Mouse (Mus musculus): ENCODE measurements around the gene Fam216a. TPM values are rescaled to one million over a fixed set of nuclear protein-coding genes. Genes with fewer than 3 reads are reported as not detected.
"Not testable (repeated sequence)": the region's sequence is repeated elsewhere in the genome, so short reads cannot be mapped to it uniquely, and the experiment has no call there.

The Fam216a gene
- polyA plus RNA-seq, 2 experiments from 2014 or later = 6.9 to 7.4 TPM

DNA sequence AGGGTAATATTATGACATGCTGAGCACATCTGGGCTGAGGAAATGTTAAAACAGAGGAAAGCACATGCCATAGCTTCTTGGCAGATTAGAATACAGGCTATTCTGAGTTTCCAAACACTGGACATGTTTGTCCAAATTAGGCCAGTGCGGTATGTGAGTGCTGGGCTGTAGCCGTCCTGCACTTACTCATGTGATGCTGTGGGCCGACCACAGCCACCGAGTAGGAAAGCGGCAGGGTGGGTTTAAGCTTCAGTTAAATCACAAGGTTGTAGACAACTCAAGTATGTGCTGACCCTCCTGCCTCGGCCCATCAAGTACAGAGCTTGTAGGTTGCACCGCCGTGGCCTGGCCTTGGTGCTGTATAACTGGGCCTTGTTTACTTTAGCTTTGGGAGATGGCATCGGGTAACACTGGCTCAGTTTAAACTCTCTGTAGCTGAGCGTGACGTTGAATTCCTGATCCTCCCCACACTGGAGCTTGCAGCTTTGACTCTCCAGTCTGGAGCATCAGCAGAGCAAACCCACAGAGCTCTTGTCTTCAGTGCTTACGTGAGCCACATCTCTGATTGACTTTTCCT, 51.9 kb downstream of the Fam216a start:
- ATAC-seq = no peak

DNA sequence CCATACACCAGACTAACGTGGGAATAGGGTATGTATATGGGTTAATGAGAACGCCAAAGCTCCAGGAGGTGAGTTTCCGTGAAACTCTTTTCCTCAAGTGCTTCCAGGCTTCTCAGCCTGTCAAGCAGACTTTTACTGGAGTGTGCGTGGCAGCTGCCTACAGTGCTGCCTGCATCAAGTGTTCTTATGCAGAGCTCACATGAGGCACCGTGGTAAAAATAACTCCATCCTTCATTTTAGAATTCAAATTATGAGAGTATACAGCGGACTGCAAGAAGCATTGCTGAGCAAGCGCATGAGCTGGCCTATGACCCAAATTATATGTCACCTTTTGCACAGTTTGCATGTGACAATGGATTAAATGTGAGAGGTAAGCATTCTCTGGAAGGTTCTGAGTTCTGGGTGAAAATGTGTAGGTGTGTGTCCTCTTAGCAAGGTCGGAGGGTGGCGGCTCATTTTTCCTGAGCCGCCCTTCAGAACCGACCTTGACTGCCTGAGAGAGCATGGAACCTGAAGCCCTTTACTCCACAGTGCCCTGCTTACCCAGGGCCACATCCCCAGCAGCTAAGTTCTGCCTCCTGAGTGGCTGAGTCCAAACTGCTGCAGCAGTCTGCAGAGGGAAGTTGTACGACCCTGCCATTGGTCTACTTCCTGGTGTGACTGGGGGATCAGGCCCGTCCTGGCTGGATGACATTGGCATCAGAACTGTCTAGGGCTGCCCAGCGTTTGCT, 52.5 kb downstream of the Fam216a start:
- ATAC-seq = no peak

DNA sequence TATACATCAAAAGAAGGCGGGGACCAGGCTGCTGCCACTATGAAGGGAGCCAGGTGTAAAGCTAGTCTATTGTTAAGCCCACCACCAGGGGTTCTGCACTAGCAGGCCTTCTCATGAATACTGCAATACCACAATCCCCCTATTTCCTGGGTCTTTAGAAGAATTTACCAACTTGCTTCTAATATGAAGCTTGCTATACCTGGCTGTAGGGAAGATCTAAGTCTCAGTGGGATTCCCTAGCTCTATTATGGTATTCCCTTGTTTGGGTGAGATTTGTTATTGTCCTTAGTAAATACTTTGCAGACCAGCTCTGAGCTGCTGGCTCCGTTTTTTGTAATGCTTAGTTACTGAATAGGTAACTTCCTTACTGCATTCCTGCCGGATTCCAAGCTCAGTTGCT, 53.2 kb downstream of the Fam216a start:
- ATAC-seq = not testable (repeated sequence)

DNA sequence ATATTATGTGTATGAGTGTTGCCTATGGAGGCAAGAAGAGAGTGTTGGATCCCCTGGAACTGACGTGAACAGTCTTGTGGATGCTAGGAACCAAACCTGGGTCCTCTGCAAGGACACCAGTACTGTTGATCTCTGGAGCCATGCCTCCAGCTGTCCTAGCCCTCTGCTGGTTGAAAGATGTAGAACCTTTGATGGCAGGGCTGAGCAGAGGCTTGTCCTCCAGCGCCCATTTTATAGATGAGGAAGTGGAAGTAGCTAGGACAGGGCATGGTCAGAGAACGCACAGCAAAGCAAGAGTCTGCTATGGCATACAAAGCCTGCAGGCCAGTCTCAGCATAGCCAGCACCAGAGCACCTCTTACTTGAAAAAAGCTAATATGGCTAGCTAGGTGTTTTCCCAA, 54.1 kb downstream of the Fam216a start:
- peak; percentile 79 for ATAC-seq

DNA sequence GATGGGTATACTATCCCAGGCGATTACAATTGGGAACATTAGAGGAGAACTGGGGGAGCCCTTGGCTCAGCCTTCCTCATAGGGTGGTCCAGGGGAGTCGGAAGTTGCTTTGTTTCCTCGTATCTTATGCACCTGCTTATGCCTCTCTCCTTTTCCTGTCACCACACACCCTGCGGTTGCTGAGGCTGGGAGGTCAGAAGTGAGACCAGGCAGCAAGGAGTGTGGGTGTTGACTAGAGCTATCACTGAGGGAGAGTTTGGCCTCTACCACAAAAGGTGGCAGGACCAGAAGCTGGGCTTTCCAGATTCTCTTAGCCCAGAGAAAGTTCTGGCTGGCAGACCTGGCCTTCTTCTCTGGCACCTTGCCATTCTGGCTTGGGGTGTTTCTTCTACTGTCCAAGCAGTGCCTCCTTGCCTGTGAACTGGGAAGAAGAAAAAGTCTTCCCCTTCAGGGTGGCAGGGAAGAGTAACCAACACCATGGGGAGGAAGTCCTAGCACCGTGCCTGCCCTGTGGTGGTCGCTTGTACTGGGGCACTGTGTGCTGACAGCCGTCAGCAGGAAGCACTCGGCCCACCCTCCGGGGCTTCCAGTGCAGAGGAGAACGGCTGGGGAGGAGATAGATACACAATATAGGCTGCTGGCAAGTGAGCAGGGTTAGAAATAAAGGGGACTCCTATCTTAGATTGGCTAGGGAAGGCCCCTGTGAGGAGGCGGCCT, 54.7 kb downstream of the Fam216a start:
- ATAC-seq = no peak

DNA sequence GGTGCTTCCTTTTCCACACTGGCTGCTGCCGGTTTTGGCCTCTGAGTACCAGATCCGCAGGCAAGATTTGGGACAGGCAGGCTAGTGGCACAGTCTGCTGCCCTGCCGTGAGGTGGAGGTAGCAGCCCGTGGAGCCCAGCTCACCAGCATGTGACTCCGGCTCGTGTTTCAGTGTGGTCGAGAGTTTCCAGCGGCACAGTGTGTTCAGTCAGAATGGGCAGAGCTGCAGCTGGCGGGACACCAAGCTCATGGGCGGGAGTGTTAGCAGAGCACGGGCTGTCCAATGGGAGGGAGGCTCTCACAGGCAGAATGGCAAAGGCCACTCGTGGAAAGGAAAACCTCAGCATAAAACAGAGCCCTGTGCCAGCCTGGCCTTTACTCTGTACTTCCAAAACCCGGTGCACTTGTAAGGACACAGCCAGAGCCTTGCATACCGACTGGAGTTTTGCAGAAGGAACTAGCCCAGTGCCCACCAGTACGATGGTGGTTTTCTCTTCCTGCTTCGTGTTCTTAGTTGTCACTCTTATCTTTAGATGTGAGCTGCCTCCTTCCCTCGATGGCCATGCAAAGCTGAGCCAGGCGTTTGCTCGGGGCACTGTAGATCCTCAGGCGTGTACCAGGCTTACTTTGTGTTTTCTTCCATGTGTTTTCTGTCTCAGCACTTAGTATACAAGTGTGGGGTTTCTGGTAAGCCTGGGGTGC, 57.0 kb downstream of the Fam216a start:
- ATAC-seq = peak; percentile 40

Other genes with a start within 250 kb of the Fam216a start
- gene Ccdc63, start 231.5 kb downstream of the Fam216a start, polyA plus RNA-seq (2017; shearing (Covaris generic)) = under 1 TPM in 1 of 2 experiments, not detected in 1; 0.75 TPM
- gene Ppp1cc, start 214.1 kb downstream of the Fam216a start, polyA plus RNA-seq (2017; shearing (Covaris generic)) = 10 to 100 TPM; 34.6 to 82.0 TPM
- gene Hvcn1, start 165.6 kb downstream of the Fam216a start, polyA plus RNA-seq (2017; shearing (Covaris generic)) = 100 to 1,000 TPM in 1 of 2 experiments, 10 to 100 TPM in 1; 51.8 to 108 TPM
- 1 to 10 TPM; 1.1 to 2.0 TPM for gene Tctn1, start 107.9 kb downstream of the Fam216a start, polyA plus RNA-seq (2017; shearing (Covaris generic))
- gene Pptc7, start 88.0 kb downstream of the Fam216a start, polyA plus RNA-seq (2017; shearing (Covaris generic)) = 10 to 100 TPM; 17.8 to 18.7 TPM
- 10 to 100 TPM; 13.6 to 17.0 TPM for gene Rad9b, start 18.1 kb downstream of the Fam216a start, polyA plus RNA-seq (2017; shearing (Covaris generic))
- gene Vps29, start 18.0 kb downstream of the Fam216a start, polyA plus RNA-seq (2017; shearing (Covaris generic)) = 100 to 1,000 TPM; 193 to 203 TPM
- 10 to 100 TPM; 56.9 to 67.7 TPM for gene Gpn3, start 488 bp downstream of the Fam216a start, polyA plus RNA-seq (2017; shearing (Covaris generic))
- 100 to 1,000 TPM; 394 to 533 TPM for gene Arpc3, start 19.5 kb upstream of the Fam216a start, polyA plus RNA-seq (2017; shearing (Covaris generic))
- gene Anapc7, start 49.3 kb upstream of the Fam216a start, polyA plus RNA-seq (2017; shearing (Covaris generic)) = 10 to 100 TPM; 17.7 to 22.8 TPM
- 10 to 100 TPM in 1 of 2 experiments, 1 to 10 TPM in 1; 10.0 to 14.8 TPM for gene Atp2a2, start 129.9 kb upstream of the Fam216a start, polyA plus RNA-seq (2017; shearing (Covaris generic))
- 1 to 10 TPM; 6.6 to 7.8 TPM for gene Ift81, start 242.2 kb upstream of the Fam216a start, polyA plus RNA-seq (2017; shearing (Covaris generic))

Data from CD4-positive, CD25-positive, alpha-beta regulatory T cell, adult 4 months (primary cell).